Mouse (Mus musculus): ENCODE results near the gene Acap1. TPM values are rescaled to one million over a fixed set of nuclear protein-coding genes. Genes with fewer than 3 reads are reported as not detected.
A peak's percentile ranks its signal among the peaks of the same experiment; 100 is the strongest.
"Not testable (repeated sequence)": the region's sequence is repeated elsewhere in the genome, so short reads cannot be mapped to it uniquely, and the experiment has no call there.

Acap1 gene
- total RNA-seq, 1 experiment from 2014 or later, result 136 TPM

DNA sequence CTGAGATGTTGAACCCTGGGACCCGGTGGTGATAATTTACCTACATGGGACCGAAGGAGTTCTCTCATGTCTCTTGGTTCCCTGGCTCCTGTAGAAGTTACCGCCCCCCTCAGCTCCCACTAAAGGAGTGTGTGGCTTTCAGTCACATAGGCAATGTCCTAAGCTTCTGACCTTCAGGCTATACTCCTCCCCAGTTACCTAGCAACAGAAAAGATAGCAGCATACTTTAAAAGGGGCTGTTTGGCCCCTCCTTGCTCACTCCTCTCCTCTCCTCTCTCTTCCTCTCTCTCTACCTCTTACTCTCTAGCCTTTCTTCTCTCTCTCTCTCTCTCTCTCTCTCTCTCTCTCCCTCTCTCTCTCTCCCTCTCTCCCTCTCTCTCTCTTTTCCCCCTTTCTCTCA, 31.6 kb downstream of the Acap1 start:
- not testable (repeated sequence) for ATAC-seq (replicated peaks in 1 of 2; ENCODE audit: insufficient read depth in 1 of 2, low FRiP score in 2 of 2, low TSS enrichment in 1 of 2, low read depth in 1 of 2, poor library complexity in 2 of 2, severe bottlenecking in 2 of 2)

DNA sequence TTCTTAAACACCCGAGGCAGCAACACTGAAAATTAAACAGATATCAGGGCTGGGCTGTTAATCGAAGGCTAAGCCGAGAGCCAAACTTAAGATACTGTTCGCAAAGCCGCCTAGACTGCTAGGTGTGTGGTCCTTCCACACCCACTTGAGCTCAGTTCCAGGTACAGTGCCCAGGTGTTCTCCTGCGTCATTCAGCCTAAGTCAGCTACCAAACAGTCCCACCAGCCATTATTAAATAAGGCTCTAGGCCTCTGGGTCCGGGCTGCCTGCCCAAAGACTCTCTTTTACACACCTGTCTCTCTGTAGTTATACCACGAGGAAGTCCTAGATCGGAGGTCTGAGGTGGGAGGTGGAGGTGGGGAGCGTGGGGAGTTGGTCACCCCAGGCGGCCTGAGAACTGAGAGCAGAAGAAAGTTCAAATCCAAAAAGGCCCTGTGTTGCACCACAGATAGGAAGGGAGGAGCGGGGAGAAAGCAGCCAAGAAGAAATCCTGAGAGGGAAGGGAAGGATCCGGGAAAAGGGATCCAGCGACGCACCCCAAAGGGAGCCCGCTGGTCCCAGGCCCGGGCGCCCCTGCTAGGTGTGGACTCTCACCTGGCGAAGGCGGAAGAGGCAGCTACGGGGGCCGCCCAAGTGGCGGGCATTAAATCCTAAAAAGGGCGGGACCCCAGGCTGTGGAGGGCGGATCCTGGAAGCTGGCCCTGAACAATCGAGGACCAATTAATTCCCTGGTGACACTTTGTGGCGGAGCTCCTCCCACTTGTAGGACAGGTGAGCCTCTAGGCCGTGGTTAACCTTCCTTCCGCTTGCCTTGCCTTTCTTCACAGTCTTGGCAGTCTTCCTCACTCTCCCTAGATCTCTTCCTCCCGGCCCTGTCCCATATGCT, 37.0 kb downstream of the Acap1 start, which contains the start of gene Tnk1:
Tnk1 (minus strand) TSS at position 618 of the 886 bp plus-strand sequence.
- no peak for ATAC-seq (replicated peaks in 1 of 2; ENCODE audit: insufficient read depth in 1 of 2, low FRiP score in 2 of 2, low TSS enrichment in 1 of 2, low read depth in 1 of 2, poor library complexity in 2 of 2, severe bottlenecking in 2 of 2)

DNA sequence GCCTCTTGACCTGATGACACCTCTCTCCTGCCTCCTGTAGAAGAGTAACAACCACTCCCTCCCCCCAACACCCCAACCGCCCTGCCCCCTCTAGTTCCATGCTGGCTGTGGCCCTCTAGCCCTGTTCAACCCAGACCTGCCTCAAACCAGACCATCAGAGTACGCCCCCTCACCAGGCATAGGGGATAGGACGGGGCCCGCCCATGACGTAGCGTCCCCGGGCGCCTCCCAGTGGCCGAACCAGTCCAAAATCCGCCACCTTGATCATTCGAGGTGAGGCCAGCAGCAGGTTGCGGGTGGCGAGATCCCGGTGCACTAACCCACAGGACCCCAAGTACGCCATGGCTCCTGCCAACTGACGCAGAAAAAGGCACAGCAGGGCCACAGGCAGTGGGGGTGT, 40.0 kb downstream of the Acap1 start:
- peak; percentile 43 to 50; a peak in 3 of 4 replicates for ATAC-seq (replicated peaks in 1 of 2; ENCODE audit: insufficient read depth in 1 of 2, low FRiP score in 2 of 2, low TSS enrichment in 1 of 2, low read depth in 1 of 2, poor library complexity in 2 of 2, severe bottlenecking in 2 of 2)

DNA sequence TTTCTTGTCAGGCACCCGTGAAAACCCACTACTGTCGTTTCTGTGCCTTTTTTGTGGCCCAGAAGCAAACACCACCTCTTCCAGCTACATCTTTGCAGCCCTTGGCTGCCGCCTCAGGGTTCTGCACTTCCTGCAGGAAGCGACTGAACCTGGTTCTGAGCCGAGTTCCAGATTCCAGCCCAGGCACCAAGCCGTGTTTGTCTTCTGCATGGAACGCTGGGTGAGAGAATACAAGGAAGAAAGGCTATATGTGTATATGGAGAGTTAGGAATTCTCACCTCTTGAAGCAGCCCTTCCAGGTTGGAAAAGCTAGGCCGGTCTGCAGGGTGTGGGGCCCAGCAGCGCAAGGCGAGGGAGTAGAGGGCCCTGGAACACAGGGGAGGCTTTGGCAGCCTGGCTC, 40.7 kb downstream of the Acap1 start:
- ATAC-seq (replicated peaks in 1 of 2; ENCODE audit: insufficient read depth in 1 of 2, low FRiP score in 2 of 2, low TSS enrichment in 1 of 2, low read depth in 1 of 2, poor library complexity in 2 of 2, severe bottlenecking in 2 of 2), result no peak

DNA sequence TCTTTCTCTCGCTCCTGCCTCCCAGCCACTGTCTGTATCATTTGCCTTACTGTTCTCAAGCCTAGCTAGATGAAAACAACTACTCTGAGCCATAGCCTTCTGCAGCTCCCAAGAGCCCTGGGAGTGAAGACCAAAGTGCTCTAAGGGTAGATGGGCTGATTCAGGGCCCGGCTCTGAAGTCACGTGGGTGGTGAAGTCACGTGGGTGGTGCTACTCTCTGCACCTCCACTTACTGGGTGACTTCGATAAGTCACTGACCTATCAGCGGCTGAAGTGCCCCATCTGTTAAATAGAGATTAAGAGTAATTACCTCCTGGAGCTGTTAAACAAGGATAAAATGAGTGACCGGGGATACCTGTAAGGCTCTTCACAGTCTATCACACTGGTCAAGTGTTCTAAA, 41.3 kb downstream of the Acap1 start:
- ATAC-seq (replicated peaks in 1 of 2; ENCODE audit: insufficient read depth in 1 of 2, low FRiP score in 2 of 2, low TSS enrichment in 1 of 2, low read depth in 1 of 2, poor library complexity in 2 of 2, severe bottlenecking in 2 of 2), result peak; percentile 17 to 49; a peak in 3 of 4 replicates

DNA sequence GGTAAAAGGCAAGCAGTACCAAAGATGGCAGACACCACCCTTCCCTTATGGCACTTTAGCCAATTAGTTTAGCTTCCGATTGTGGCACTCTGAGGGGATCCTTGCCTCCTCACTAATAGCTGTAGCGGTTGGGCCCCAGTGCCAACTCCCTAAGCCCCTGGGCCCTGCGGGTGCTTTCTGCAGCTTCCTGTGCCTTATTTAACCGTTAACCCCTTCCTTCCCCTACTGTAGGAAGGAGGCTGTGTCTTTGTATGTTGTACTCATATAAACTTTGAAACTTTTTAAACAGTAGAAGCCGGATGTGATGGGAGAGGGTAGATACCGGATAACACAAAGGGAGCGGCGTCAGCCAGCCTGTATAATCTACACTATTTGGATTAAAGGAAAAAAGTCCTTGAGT, 44.6 kb downstream of the Acap1 start:
- peak in 1 of 2 experiments; percentile 19; a peak in 1 of 4 replicates for ATAC-seq (replicated peaks in 1 of 2; ENCODE audit: insufficient read depth in 1 of 2, low FRiP score in 2 of 2, low TSS enrichment in 1 of 2, low read depth in 1 of 2, poor library complexity in 2 of 2, severe bottlenecking in 2 of 2)

DNA sequence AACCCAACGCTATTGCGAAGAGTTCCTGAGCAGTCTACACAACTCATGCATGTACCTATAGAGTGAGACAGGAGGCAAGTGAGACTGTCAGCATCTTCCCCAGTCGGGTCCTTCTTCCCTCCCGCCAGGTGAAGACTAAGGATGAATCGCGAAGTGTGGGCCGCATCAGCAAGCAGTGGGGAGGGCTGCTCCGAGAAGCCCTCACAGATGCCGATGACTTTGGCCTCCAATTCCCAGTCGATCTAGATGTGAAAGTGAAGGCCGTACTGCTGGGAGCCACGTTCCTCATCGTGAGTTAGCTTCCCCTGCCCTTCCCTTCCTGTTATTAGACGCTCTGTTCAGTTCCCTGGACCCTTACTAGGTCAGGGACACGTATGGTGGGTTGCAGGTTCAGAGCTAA, 45.5 kb downstream of the Acap1 start:
- ATAC-seq (replicated peaks in 1 of 2; ENCODE audit: insufficient read depth in 1 of 2, low FRiP score in 2 of 2, low TSS enrichment in 1 of 2, low read depth in 1 of 2, poor library complexity in 2 of 2, severe bottlenecking in 2 of 2), result no peak

DNA sequence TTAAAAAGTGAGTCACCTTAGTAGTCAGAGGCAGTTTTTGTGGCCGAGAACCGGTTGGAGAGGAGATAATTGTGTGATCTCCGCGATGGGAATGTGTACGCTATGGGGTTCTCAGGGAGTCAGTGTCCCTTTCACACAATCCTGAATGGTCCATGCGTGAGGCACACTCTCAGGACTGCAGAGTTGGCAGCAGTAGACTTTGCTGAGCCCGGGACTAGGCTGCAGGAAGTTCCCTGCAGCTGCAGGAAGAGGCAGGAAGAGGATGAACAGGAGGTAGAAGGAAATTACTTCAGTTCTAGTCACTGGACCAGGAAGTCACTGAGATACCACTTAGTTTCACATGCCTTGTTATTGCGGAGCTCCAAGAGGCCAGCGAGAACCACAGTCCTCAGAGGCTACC, 46.2 kb downstream of the Acap1 start:
- no peak for ATAC-seq (replicated peaks in 1 of 2; ENCODE audit: insufficient read depth in 1 of 2, low FRiP score in 2 of 2, low TSS enrichment in 1 of 2, low read depth in 1 of 2, poor library complexity in 2 of 2, severe bottlenecking in 2 of 2)

DNA sequence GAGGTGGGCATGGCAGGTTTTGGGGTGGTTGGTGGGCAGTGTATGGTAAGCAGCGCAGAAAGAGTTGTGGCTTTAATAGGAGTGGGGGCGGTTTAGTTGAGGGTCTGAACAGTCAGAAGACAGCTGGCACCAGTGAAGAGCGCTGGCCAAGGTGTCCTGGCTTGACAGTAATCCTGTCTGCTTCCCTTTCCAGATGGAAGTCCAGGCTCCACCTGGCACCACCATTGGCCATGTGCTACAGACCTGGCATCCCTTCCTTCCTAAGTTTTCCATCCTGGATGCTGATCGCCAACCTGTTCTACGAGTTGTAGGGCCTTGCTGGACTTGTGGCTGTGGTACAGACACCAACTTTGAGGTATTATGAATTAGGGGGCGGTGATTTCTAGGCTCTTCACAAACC, 47.3 kb downstream of the Acap1 start:
- ATAC-seq (replicated peaks in 1 of 2; ENCODE audit: insufficient read depth in 1 of 2, low FRiP score in 2 of 2, low TSS enrichment in 1 of 2, low read depth in 1 of 2, poor library complexity in 2 of 2, severe bottlenecking in 2 of 2), result no peak

DNA sequence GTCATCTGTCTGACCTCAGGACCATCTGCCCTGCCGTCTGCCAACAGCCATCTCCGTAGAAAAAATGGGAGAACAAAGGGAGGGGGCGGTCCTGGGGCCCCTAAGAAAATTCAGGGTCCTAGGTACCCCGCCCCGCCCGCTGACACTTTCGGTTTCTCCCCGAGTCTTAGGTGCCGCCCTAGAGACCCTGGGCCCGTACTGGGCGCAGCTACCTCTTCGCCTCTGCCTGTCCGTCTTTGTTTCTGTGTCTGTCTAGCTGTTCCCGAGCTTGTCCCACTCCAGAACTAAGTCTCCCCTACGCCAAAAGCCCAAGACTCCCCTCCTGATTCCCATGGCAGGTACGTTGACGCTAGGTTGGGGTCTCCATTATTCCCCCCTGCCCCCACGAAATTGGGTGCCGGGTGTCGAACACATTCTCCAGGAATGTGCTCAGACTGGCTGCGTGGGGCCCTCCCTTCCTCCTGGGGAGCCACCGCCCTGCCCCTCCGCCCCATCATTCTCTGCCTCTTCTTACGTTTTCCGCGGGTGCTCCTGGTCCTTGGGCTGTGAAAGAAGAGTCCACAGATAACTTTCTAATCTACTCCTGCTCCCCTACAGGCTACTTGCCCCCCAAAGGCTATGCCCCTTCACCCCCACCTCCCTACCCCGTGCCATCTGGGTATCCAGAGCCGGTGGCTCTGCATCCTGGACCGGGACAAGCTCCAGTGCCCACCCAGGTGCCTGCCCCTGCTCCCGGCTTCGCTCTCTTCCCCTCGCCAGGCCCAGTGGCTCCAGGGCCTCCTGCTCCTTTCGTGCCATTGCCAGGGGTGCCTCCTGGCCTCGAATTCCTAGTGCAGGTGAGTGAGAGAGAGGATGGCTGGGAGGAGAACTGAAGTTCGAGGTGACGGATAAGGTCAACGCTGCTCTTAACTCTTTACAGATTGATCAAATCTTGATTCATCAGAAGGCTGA, 48.3 kb downstream of the Acap1 start:
- ATAC-seq (replicated peaks in 1 of 2; ENCODE audit: insufficient read depth in 1 of 2, low FRiP score in 2 of 2, low TSS enrichment in 1 of 2, low read depth in 1 of 2, poor library complexity in 2 of 2, severe bottlenecking in 2 of 2), result peak; percentile 9 to 11; a peak in 1 of 4 replicates

DNA sequence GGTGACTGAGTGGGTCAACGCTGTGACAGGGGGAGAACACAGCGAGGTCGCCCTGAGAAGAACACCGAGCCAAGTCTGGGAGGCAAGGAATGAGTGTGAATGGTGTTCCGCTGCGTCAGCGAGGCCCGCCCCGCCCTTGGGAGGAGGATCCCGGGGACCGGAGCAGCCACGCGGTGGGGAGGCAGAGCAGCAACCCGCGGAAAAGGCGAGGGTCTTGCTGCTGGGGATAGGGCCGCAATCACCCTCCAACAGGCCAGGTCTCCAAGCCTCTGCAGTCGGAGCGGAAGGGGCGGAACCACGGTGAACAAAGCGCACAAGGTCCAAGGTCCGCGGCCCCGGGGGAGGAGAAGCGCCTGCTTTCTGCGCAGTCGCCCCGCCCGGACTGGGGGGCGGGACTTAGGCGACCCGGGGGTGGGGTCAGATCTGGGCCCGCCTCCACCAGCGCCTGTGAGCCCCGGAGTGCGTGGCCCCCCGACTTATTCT, 49.1 kb downstream of the Acap1 start, which contains the start of gene Plscr3:
Plscr3 (plus strand) TSS at position 179 of the 483 bp plus-strand sequence.
- ATAC-seq (replicated peaks in 1 of 2; ENCODE audit: insufficient read depth in 1 of 2, low FRiP score in 2 of 2, low TSS enrichment in 1 of 2, low read depth in 1 of 2, poor library complexity in 2 of 2, severe bottlenecking in 2 of 2), result peak; percentile 77 to 80

DNA sequence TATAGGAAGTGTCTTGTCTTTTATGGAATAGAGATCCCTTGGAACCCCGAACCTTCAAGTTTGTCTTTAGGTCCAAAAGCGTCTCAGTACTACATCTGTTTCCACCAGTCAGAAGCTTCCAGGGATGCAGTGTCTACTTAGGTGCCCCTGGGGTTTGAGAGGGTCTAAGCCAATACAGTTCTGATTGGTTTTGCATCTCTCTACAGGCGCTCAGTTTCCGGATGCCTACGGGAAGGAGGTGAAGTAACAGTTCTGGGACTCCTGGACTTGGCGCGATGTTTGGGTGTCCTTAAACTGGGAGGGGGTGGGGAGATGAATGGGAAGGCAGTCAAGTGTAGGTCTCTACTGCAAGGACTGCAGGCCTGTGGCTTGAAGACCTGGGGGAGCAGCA, 56.6 kb downstream of the Acap1 start:
- ATAC-seq (replicated peaks in 1 of 2; ENCODE audit: insufficient read depth in 1 of 2, low FRiP score in 2 of 2, low TSS enrichment in 1 of 2, low read depth in 1 of 2, poor library complexity in 2 of 2, severe bottlenecking in 2 of 2), result no peak

DNA sequence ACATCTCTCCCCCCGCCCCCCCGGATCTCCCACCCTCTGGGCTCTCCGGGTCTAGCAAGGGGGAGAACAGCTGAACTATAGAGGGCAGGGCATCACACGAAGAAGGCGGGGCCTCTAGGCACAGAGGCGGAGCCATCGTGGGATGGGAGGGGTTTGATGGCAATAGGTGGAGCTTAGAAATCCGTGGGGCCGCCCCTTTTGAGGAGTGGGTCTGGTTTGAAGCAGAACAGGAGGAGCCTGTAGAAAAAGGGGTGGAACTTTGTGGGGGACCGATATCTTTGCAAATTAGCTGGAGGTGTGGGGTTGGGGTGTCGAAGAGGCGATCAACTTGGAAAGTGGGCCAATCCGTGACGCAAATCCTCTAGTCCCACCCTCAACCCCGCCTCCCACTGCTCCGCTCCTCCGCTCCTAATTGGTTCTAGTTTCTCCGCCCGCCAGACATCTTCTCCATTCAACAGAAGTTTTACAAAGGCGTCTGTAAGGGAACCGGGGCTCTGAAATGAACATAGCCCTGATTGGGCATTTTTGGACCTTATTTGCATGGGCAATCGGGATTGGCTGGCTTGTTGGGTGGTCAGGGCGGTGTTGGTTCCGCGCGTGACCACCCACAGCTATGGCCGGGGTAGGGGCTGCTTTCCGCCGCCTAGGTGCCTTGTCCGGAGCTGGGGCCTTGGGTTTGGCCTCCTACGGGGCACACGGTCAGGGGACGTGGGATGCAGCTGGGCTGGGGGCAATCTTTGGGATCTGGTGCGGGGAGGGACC, 57.2 kb downstream of the Acap1 start, which contains the start of gene Tmem256:
Tmem256 (plus strand) TSS at position 563 of the 762 bp plus-strand sequence.
- ATAC-seq (replicated peaks in 1 of 2; ENCODE audit: insufficient read depth in 1 of 2, low FRiP score in 2 of 2, low TSS enrichment in 1 of 2, low read depth in 1 of 2, poor library complexity in 2 of 2, severe bottlenecking in 2 of 2), result peak; percentile 88 to 89

DNA sequence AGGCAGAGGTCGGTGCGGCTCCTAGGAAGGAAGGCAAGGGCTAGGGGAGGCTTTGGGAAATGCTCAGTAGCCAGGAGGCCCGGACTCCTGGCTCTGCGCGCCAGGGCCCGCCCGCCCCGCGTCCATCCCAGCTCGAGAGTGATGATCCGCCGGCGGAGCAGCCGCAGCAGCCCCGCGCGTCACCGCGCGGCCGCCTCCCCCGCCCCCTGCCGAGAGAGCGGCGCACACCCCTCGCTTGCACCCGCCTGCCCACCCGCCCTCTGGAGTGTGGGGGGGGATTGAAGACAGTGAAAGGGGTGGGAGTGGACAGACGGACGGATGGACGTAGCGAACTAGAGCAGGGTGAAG, 57.8 kb downstream of the Acap1 start, which contains the start of gene Nlgn2:
Nlgn2 (minus strand) TSS at position 181 of the 348 bp plus-strand sequence.
- peak; percentile 2 to 19; a peak in 1 of 4 replicates for ATAC-seq (replicated peaks in 1 of 2; ENCODE audit: insufficient read depth in 1 of 2, low FRiP score in 2 of 2, low TSS enrichment in 1 of 2, low read depth in 1 of 2, poor library complexity in 2 of 2, severe bottlenecking in 2 of 2)

DNA sequence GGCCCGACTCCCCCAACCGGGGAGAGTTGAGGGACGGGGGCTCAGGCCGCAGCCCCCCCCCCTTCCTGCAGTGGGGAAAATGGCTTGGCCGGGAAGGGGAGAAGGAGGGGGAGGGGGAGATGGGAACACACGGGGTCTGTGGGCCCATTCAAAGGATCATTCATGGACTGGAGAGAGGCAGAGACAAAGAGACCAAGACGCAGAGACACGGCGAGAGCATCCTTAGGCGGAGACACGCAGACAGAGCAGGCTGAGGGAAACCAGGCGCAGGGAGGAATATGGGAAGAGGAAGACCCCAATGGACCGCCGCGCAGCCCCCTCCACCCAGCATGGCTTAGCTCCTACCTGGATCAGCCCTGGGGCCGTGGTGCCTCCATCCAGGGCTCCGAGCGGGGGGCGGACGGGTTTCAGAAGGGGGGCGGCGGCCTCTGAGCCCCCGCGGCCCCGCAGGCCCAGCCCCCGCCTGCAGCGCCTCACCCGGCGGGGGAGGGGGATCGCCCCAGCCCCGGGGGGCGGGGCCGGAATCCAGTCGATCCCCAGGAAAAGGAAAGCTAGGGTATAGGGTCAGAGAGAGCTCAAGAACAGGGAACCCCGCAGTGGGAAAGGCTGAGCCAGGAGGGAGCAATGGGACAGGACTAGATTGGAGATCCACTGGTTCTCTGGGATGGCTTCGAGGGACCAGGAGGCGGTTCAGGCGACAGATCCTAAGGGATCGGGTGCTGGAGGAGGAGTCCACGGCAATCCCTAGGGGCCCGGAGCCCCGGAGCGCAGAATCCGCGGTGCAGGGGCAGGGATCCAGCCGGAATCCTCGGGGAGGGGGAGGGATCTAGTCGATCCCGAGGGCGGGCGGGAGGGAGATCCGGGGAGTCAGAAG, 58.4 kb downstream of the Acap1 start:
- ATAC-seq (replicated peaks in 1 of 2; ENCODE audit: insufficient read depth in 1 of 2, low FRiP score in 2 of 2, low TSS enrichment in 1 of 2, low read depth in 1 of 2, poor library complexity in 2 of 2, severe bottlenecking in 2 of 2), result no peak

DNA sequence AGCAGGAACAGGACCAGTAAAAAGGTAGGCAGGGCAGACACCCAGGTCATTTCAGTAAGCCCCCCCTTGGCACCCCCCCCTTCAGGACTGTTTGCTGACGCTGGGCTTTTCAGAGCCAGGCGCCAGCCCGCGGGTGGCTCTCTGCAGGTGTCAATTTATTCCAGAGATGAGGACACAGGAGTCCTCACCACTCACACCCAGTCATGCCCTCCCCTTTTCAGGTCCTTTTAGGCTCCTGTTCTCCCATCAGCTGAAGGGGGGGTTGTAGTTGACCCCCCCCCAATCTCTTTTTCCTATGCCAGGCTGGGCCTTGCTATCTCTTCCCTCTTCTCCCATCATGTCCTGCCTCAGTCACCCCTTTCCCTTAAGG, 59.4 kb downstream of the Acap1 start:
- ATAC-seq (replicated peaks in 1 of 2; ENCODE audit: insufficient read depth in 1 of 2, low FRiP score in 2 of 2, low TSS enrichment in 1 of 2, low read depth in 1 of 2, poor library complexity in 2 of 2, severe bottlenecking in 2 of 2), result no peak

Data from hematopoietic stem cell, adult 5-6 weeks (primary cell).